Mouse (Mus musculus) midbrain, embryonic 14.5 days (tissue): ENCODE results near the gene Rxfp1. TPM values are rescaled to one million over a fixed set of nuclear protein-coding genes. Genes with fewer than 3 reads are reported as not detected.
A peak's percentile ranks its signal among the peaks of the same experiment; 100 is the strongest.

Experiments
- ATAC-seq: fragments of 200-750 bp; cut with Nextera tagmentation; 2 replicates; pipeline ENCODE4 v1.8.0; 2017; ENCODE audit warnings: moderate number of reproducible peaks, moderate library complexity; ENCODE audit not compliant: low FRiP score, low TSS enrichment
- DNase-seq: peaks from one replicate; pipeline ENCODE4 v3.0.0-alpha.2; 2015
- H3K27ac ChIP-seq: fragments of 300-500 bp; sonication (generic); replicated peaks from 2 replicates; pipeline ENCODE4 v1.5.1; 2014; ENCODE audit warnings: mild to moderate bottlenecking, low read depth, low read length, moderate library complexity
- H3K27me3 ChIP-seq: fragments of 300-500 bp; sonication (generic); 2 replicates; pipeline ENCODE4 v1.6.1; 2014; ENCODE audit warnings: low read length, control low read depth, mixed read lengths; ENCODE audit not compliant: control insufficient read depth, insufficient read depth
- H3K36me3 ChIP-seq: fragments of 300-500 bp; sonication (generic); 2 replicates; pipeline ENCODE4 v1.6.1; 2014; ENCODE audit warnings: low read length, control low read depth; ENCODE audit not compliant: control insufficient read depth, insufficient read depth
- H3K4me1 ChIP-seq: fragments of 300-500 bp; sonication (generic); 2 replicates; pipeline ENCODE4 v1.6.1; 2014; ENCODE audit warnings: mild to moderate bottlenecking, antibody characterized with exemption, low read length, control low read depth; ENCODE audit not compliant: control insufficient read depth, insufficient read depth
- H3K4me2 ChIP-seq: fragments of 300-500 bp; sonication (generic); 2 replicates; pipeline ENCODE4 v1.6.1; 2014; ENCODE audit warnings: mild to moderate bottlenecking, low read length, moderate library complexity
- H3K4me3 ChIP-seq: fragments of 300-500 bp; sonication (generic); replicated peaks from 2 replicates; pipeline ENCODE4 v1.5.1; 2014; ENCODE audit warnings: low read depth, low read length
- H3K9ac ChIP-seq: fragments of 300-500 bp; sonication (generic); replicated peaks from 2 replicates; pipeline ENCODE4 v1.6.1; 2014; ENCODE audit warnings: mild to moderate bottlenecking, low read length, moderate library complexity
- H3K9me3 ChIP-seq: fragments of 300-500 bp; sonication (generic); 2 replicates; pipeline ENCODE4 v1.6.1; 2016; ENCODE audit warnings: low read length, control low read depth, mixed read lengths; ENCODE audit not compliant: control insufficient read depth
- whole genome bisulfite sequencing: fragments of 180-500 bp; shearing (Covaris S2); extraction: QIAGEN DNeasy Blood & Tissue Kit; methylation state at CpG from one replicate; pipeline ENCODE4 v1.1.7; 2014; 5-methylcytosine and 5-hydroxymethylcytosine counted together
- polyA plus RNA-seq: library from polyadenylated mRNA; unstranded; fragments of >200 nt; fragmentation: Nextera tagmentation; extraction: Ambion mirVana; gene quantifications from 2 replicates; pipeline ENCODE4 v1.2.1, GENCODE M21; 2014

Gene Rxfp1
- not detected in 2 replicates for polyA plus RNA-seq

DNA sequence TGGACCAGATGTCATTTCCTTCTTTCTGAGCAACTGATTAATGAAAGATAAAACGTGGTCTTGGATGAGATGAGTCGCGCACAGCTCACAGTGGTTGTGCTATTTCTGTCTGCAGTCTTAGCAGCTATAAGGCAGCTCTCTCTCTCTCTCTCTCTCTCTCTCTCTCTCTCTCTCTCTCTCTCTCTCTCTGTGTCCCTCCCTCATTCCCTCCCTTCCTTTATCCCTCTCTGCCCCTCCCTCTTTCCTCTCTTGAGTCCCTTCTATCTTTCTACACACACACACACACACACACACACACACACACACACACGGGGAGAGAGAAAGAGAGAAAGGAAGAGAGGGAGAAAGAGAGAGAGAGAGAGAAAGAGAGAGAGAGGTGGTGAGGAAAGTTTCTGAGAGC is at the start of gene Rxfp1:
Gene Rxfp1, minus strand, starts transcription at position 101 of the 400 bp plus-strand sequence.
- DNase-seq (no peak), ATAC-seq (no peak)
- no peak within 1 kb of the TSS for H3K27ac ChIP-seq
- H3K9me3 ChIP-seq = no peaks in the 10 kb centered on the region
- no peaks in the 10 kb centered on the region for H3K4me1 ChIP-seq
- H3K9ac ChIP-seq = no peak within 1 kb of the TSS
- H3K4me2 ChIP-seq = no peak within 1 kb of the TSS
- no peak within 1 kb of the TSS for H3K4me3 ChIP-seq
- no peaks in the 10 kb centered on the region for H3K36me3 ChIP-seq
- no peaks in the 10 kb centered on the region for H3K27me3 ChIP-seq
- 76% methylated on average over 4 of the region's 4 CpGs for WGBS

DNA sequence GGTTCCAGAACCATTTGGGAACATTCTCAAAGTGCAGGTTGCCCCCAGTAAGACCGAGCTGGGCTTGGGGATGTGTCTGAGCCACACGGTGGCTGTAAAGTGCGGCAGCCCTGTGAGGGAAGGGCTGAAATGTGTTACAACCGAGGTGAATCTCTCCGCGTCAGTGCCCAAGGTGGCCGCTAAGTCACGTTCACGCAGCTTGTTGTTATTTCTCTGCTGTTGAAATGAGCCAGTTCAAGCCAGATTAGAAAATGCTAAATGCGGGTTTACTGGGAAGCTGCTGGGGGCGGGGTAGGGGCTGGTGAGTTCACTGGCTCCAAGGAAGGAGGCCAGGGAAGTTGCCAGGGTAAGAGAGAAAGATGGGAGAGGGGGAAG is 46.7 kb upstream of the Rxfp1 start:
- H3K4me1 ChIP-seq = no peaks in the 10 kb centered on the region
- no peaks in the 10 kb centered on the region for H3K27me3 ChIP-seq
- ATAC-seq (no peak), DNase-seq (peak; percentile 6)
- peak overlapping the region; percentile 10; the same call in 1 of the 2 replicates for H3K4me2 ChIP-seq
- no peak overlapping the region for H3K9ac ChIP-seq
- WGBS = 16% methylated on average over 11 of the region's 11 CpGs
- H3K4me3 ChIP-seq = no peak overlapping the region
- no peaks in the 10 kb centered on the region for H3K9me3 ChIP-seq
- H3K27ac ChIP-seq = no peak overlapping the region
- no peaks in the 10 kb centered on the region for H3K36me3 ChIP-seq

DNA sequence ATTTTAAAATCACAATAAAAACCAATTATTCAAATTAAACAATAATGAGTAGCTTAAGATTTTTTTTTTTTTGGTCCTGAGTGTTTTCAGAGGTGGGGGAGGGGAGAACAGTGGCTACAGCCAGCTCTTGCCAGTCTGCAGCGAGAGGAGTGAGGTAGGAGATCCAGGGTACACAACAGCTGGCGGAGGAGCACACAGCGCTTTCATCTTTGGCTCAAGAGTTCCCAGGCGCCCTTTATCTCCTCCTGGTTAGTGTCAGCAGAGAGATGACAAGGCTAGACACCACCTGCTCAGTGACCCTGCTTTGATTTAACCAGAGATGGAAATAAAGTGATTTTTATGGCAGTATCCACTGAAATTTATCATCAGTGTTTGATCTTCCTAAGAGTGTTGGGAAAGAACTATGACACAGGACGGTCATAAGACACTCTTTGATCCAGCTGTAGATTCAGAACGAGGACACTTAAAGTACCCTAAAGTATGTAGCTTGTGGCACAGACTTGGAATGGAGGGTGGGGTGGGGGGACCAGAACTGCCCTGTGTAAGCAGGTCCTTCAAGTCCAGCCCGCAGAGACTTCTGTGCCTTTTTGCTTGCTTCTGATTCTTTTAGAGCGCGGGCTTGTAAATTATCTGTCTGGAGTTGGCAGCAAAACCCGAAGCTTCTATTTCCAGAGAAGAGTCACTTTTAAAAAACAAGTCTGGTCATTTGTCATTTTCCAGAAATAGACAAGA is 46.1 kb upstream of the Rxfp1 start:
- Histone ChIP-seq H3K36me3 (no peaks in the 10 kb centered on the region), H3K9ac (no peak overlapping the region), H3K4me3 (no peak overlapping the region), H3K27me3 (no peaks in the 10 kb centered on the region), H3K9me3 (no peaks in the 10 kb centered on the region), H3K27ac (no peak overlapping the region), H3K4me2 (peak overlapping the region; percentile 10; the same call in 1 of the 2 replicates), H3K4me1 (no peaks in the 10 kb centered on the region)
- no peak for DNase-seq
- 62% methylated on average over 10 of the region's 10 CpGs for WGBS
- no peak for ATAC-seq

DNA sequence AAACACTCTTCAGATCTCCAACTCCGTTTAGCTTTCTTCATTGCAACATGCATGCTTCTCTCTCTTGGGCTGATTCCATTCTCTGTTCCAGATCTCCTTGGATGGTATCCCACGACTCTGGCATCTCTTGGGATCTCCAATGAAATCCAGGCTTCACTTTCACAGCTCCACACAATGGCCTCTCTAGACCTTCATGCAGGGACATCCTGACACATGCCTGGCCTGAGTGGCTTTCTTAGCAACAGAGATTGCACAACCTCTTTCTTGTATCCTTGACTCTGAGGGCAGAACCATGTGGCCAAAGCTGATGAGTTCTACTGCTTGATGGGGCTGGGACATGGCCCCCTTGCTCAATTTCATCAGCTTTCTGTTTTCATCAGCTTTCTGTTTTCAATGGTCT is 35.0 kb upstream of the Rxfp1 start:
- no peak overlapping the region for H3K9ac ChIP-seq
- no peaks in the 10 kb centered on the region for H3K36me3 ChIP-seq
- H3K4me3 ChIP-seq = no peak overlapping the region
- H3K4me2 ChIP-seq = no peak overlapping the region
- WGBS = 92% methylated on average over 2 of the region's 2 CpGs
- DNase-seq (no peak), ATAC-seq (no peak)
- no peaks in the 10 kb centered on the region; the same call in 1 of the 2 replicates for H3K9me3 ChIP-seq
- H3K27me3 ChIP-seq = no peaks in the 10 kb centered on the region
- no peaks in the 10 kb centered on the region for H3K4me1 ChIP-seq
- H3K27ac ChIP-seq = no peak overlapping the region

DNA sequence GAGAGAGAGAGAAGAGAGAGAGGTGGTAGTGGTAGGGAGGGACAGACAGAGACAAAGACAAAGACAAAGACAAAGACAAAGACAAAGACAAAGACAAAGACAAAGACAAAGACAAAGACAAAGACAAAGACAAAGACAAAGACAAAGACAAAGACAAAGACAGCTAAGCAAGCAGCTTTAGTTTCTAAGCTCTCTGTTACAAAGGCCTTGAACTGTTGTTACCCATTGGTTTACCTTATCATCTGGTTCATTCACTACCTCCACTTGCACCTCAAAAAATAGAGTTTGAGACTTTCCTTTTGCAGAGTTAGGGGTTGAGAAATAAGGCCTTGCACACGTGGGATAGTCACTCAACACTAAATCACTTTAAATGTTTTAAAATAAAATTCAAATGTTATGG is 16.1 kb upstream of the Rxfp1 start:
- H3K9ac ChIP-seq = no peak overlapping the region
- no peak overlapping the region for H3K27ac ChIP-seq
- H3K4me1 ChIP-seq = no peaks in the 10 kb centered on the region
- 78% methylated on average over 1 of the region's 1 CpGs for WGBS
- no peak for ATAC-seq
- H3K9me3 ChIP-seq = no peaks in the 10 kb centered on the region
- no peaks in the 10 kb centered on the region for H3K36me3 ChIP-seq
- DNase-seq = no peak
- H3K4me3 ChIP-seq = no peak overlapping the region
- H3K4me2 ChIP-seq = no peak overlapping the region
- no peaks in the 10 kb centered on the region for H3K27me3 ChIP-seq

DNA sequence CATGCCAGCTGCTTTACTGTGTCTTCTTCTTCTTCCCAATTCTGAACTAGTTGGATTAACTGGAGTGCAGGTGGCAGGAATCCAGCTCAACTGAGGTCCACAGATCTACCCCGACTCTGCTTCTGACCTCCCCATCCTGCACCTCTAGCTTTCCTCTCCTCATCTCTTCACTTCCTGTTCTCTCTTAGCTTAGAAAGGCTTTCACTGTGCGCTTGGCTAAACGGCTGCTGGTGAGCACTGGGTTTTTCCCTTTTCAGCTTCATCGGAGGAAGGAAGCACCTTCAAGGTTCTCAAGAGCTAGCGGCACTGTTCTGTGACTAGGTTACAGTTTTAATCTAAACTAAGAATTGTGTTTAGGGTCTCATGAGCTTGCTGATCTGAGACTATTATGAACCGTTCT is 8.9 kb upstream of the Rxfp1 start:
- ATAC-seq (no peak), DNase-seq (no peak)
- no peaks in the 10 kb centered on the region for H3K36me3 ChIP-seq
- no peak overlapping the region for H3K4me3 ChIP-seq
- H3K4me1 ChIP-seq = no peaks in the 10 kb centered on the region
- WGBS = 93% methylated on average over 6 of the region's 6 CpGs
- H3K9me3 ChIP-seq = no peaks in the 10 kb centered on the region
- H3K4me2 ChIP-seq = no peak overlapping the region
- H3K27ac ChIP-seq = no peak overlapping the region
- no peaks in the 10 kb centered on the region for H3K27me3 ChIP-seq
- H3K9ac ChIP-seq = no peak overlapping the region

DNA sequence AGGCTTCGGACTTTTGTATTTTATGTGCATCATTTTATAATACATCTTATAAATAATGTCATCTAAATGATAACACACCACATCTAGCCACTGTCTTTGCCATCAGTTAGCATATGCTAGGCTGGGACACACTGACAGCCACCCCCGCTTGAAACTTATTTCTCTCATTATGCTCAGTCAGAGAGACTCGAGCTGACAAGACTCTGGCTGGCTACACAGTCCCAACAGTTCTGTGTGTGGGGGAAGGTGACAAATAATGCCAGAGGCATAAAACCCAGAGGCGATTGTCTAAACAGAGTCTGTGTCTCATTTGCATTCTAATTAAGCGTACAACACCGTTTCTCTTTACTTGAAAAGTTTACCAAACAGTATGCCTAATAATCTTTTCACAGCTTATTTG is 7.4 kb upstream of the Rxfp1 start:
- no peak overlapping the region for H3K9ac ChIP-seq
- DNase-seq (peak; percentile 36), ATAC-seq (no peak; the same call in 1 of the 2 replicates)
- no peaks in the 10 kb centered on the region for H3K36me3 ChIP-seq
- no peaks in the 10 kb centered on the region for H3K27me3 ChIP-seq
- H3K27ac ChIP-seq = no peak overlapping the region
- no peaks in the 10 kb centered on the region for H3K4me1 ChIP-seq
- H3K4me2 ChIP-seq = no peak overlapping the region
- no peak overlapping the region for H3K4me3 ChIP-seq
- 59% methylated on average over 6 of the region's 6 CpGs for WGBS
- H3K9me3 ChIP-seq = no peaks in the 10 kb centered on the region

DNA sequence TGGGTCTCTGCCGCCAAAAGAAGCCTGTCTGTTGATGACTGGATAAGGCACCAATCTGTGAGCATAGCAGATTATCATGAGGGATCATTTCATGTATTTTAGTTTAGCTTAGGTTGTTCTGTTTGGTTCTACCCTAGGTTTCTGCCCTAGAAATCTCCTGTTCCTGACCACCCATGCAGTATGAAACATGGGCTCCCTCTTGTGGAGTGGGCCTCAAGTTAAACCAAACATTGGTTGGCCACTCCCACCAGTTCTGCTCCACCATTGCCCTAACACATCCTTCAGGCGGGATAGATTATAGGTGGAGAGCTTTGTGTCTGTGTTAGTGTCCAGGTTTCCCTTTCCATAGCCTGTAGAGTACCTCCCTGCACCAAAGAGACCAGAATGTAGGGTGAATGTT is 6.7 kb upstream of the Rxfp1 start:
- H3K4me1 ChIP-seq = no peaks in the 10 kb centered on the region
- no peak for DNase-seq
- H3K9ac ChIP-seq = no peak overlapping the region
- H3K9me3 ChIP-seq = no peaks in the 10 kb centered on the region
- no peak overlapping the region for H3K4me3 ChIP-seq
- no peak for ATAC-seq
- no peak overlapping the region for H3K4me2 ChIP-seq
- WGBS = 94% methylated on average over 2 of the region's 2 CpGs
- H3K27me3 ChIP-seq = no peaks in the 10 kb centered on the region
- no peak overlapping the region for H3K27ac ChIP-seq
- H3K36me3 ChIP-seq = no peaks in the 10 kb centered on the region

DNA sequence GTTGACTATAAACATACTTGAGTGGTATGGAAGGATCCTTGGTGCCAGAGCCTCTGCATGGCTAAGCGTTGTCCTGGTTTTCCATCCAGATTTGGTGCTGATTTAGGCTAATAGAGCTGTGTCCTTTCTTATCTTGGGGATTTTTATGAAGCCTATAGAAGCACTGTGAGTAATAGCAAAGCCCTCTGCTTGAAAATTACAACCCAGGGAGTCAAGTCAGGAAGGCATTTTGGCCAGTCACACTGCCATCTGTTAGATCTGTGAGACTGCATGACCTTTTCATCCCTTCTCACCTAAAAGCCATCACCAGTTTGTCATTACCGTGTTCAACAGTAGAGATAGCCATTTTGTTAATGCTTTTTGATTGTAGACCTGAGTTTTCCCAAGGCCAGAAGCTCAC is 2.7 kb upstream of the Rxfp1 start:
- no peak for ATAC-seq
- Histone ChIP-seq H3K4me1 (no peaks in the 10 kb centered on the region), H3K4me3 (no peak overlapping the region), H3K36me3 (no peaks in the 10 kb centered on the region), H3K4me2 (no peak overlapping the region), H3K27me3 (no peaks in the 10 kb centered on the region), H3K9me3 (no peaks in the 10 kb centered on the region), H3K27ac (no peak overlapping the region), H3K9ac (no peak overlapping the region)
- 77% methylated on average over 2 of the region's 2 CpGs for WGBS
- DNase-seq = no peak
